Mouse (Mus musculus): Measurements from ENCODE around the gene Itpr3.

Gene Itpr3

DNA sequence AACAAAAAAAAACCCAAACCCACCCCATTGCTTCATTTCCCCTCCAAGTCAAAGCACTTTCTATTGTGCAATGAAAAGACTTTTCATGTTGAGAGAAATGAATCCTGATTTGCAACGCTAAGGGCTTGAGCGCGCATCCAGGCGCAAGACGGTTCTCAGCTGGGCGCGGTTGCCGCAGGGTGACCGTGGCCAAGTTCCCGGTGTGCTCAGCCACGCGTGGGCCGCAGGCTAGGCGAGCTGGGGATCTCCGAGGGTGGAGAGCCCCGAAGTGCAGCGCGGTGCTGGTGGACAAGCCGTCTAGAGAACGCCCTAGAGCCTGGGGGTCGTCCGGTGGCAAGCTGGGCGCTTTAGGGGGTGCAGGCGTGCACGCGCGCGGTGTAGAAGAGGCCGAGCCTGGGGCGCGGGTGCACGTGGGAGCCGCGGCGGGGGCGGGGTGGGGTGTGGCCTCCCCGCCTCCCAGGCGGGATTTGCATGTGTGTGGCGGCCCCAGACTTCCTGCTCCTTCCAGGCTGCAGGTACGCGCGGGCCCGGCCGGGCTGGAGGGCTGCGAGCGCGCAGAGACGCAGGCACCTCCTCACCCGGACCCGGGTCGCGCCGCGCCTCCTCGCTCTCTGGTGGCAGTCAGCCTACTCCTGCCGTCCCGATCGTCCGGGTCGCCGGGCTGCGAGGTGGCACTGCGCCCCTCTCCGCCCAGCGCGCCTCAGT, at the start of gene Itpr3:
Gene Itpr3, plus strand, starts transcription at position 493 of the 705 bp plus-strand sequence.
- no peak for TF ChIP-seq GATA4 (IDR thresholded peaks at IDR 0.05; ENCODE audit: insufficient replicate concordance, low read length)

- no peak for TF ChIP-seq GATA4 (IDR thresholded peaks at IDR 0.05; ENCODE audit: insufficient replicate concordance, low read length)
Measured at GRCm38 (mm10) chr17:27008277-27008676, 48.8 kb upstream of the Itpr3 start.

DNA sequence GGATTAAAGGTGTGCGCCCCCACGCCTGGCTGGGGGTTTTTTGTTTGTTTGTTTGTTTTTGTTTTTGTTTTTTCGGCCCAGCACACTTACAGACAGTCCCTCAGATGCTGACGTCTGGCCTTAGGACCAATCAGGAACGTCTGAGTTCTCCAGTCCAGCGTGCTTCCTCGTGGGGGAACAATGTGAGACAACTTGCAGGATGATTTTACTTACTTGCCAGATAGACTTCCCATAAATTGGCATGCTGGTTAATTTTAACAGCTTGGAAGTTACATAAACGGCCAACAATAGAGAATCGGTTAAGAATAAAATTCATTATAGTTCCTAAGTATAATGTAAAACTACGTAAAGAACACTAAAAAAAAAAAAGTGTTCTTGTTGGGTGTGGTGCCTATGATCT, 45.9 kb upstream of the Itpr3 start:
- no peak for TF ChIP-seq GATA4 (IDR thresholded peaks at IDR 0.05; ENCODE audit: insufficient replicate concordance, low read length)

DNA sequence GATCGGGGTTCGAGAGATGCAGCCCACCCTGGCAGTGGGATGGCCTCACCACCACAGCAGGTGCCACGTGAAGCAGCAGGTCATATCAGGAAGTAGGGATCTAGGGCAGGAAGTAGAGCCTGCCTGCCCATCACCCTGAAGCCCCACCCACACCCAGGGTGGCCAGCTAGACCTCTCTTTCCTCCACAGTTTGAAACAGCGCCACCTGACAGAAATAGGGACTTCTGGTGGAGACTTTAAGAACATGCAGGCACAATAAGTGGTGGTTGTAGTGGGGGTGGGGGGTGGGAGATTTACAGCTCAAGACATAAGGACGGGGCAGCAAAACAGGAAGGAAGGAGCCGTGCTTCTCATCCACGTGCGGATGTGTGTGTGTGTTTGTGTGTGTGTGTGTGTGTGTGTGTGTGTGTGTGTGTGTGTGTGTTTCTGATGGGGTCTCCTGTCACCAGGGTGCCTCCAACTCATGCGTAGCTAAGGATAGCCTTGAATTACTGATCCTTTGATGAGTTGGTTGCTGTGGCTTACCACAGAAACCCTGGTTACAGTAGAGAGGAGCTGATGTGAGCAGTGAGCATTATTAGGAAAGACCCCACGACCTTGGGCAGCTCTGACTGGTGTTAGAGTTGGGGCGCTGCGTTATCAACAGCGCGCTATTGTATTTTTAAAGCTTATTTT, 45.0 kb upstream of the Itpr3 start:
- TF ChIP-seq GATA4 (IDR thresholded peaks at IDR 0.05; ENCODE audit: insufficient replicate concordance, low read length), result no peak

- TF ChIP-seq GATA4 (IDR thresholded peaks at IDR 0.05; ENCODE audit: insufficient replicate concordance, low read length), result no peak
Measured at GRCm38 (mm10) chr17:27012909-27013308, 44.2 kb upstream of the Itpr3 start.

GRCm38 (mm10) chr17:27017564-27018499, 39.3 kb upstream of the Itpr3 start:
- TF ChIP-seq GATA4 (IDR thresholded peaks at IDR 0.05; ENCODE audit: insufficient replicate concordance, low read length), result no peak

GRCm38 (mm10) chr17:27018555-27019196, 38.4 kb upstream of the Itpr3 start:
- no peak for TF ChIP-seq GATA4 (IDR thresholded peaks at IDR 0.05; ENCODE audit: insufficient replicate concordance, low read length)

- TF ChIP-seq GATA4 (IDR thresholded peaks at IDR 0.05; ENCODE audit: insufficient replicate concordance, low read length), result no peak
Measured at GRCm38 (mm10) chr17:27021076-27021475, 36.0 kb upstream of the Itpr3 start.

- TF ChIP-seq GATA4 (IDR thresholded peaks at IDR 0.05; ENCODE audit: insufficient replicate concordance, low read length), result no peak
Measured at GRCm38 (mm10) chr17:27021736-27022135, 35.4 kb upstream of the Itpr3 start.

GRCm38 (mm10) chr17:27023342-27023741, 33.8 kb upstream of the Itpr3 start:
- TF ChIP-seq GATA4 (IDR thresholded peaks at IDR 0.05; ENCODE audit: insufficient replicate concordance, low read length), result no peak

DNA sequence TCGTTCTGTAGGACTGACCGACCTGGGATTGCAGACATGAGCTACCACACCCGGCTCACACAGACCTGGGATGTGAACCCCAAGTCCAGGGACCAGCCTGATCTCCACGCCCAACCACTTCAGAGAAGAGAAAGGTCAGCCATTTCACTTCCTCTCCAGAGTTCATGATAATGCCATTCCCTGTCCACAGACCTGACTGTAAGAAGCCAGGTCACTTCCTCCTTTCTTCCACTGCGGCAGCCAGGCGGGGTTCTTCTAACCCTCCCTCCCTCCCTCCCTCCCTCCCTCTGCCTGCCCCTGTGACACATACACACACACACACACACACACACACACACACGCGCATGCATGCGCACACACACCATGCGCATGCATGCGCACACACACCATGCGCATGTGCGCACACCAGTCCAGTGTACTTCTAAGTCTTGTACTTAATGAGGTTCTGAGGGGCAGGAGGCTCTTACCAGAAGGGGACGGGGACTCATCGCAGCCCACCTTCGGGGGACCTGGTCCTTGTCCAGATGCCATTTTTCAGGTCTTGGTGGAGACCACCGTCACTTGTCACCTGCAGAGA, 31.7 kb upstream of the Itpr3 start:
- no peak for TF ChIP-seq GATA4 (IDR thresholded peaks at IDR 0.05; ENCODE audit: insufficient replicate concordance, low read length)

DNA sequence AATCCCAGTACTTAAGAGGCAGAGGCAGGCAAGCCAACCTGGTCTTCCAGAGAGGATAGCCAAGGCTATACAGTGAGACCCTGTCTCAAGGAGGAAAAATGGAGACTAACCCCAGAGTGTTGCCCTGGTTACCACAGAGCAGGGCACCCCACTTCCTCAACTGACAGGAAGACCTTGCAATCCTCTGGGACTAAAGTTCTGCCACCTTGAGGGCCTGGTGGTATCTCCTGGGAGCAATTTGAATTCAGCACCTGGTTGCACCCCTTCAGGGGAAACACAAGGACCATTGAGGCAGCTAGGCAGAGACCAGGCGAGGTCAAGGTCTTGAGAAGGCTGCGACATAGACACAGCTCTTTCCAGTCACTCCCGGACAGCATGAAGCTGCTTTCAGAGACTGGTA, 31.2 kb upstream of the Itpr3 start:
- TF ChIP-seq GATA4 (IDR thresholded peaks at IDR 0.05; ENCODE audit: insufficient replicate concordance, low read length), result no peak

DNA sequence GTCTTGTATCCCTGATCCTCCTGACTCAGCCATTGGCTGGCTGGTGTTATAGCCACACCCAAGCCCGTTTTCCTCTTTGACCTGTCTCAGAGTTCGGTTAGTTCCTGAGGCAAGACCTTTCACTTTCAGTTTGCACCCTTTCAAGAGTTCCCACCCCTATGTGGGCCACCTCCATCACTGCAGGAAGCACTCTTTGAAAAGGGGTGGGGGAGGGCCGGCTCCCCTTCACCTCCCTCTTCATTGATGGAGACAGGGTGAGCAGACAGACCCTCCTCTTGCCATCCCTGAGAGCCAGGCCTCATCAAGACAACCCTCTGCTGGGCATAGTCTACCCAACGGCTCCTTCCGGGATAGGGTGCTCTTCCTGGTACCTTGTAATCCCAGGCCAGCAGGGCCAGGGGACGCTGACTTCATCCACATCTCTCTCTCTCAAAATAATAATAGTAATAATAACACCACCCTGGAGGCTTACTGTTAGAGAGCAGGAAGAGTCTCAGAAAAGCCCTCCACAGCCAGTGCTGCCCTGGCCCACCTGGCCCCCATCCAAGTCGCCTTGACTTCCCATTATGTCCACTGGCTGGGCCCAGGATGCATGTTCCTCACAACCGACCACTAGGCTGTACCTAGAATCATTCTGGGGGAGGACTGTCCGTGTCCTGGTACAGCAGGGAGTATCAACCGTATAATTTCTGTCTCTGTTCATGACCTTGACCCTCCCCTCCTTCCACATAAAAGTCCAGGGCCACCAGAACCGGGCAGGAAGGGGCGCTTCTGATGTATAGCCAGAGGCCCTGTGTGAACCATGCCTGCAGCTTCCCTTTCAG, 29.4 kb upstream of the Itpr3 start:
- no peak for TF ChIP-seq GATA4 (IDR thresholded peaks at IDR 0.05; ENCODE audit: insufficient replicate concordance, low read length)

GRCm38 (mm10) chr17:27028284-27028795, 28.8 kb upstream of the Itpr3 start:
- TF ChIP-seq GATA4 (IDR thresholded peaks at IDR 0.05; ENCODE audit: insufficient replicate concordance, low read length), result no peak

Measured in liver, adult (tissue).